19 mouse cellular contexts compared by ENCODE assay signal in genomic region chr8:106769147-106769805, GRCm38 (mm10).
A peak's percentile ranks its signal among the peaks of the same experiment; 100 is the strongest.
DNase-seq lines count a peak whose midpoint lies in the region; ATAC-seq lines count a peak whose summit lies in the region.
"Had no signal": no experiment of that assay in that cellular context is flagged by ENCODE, and none has a peak within 500 bp of the region (broad histone marks: within the 10 kb centered on the region; RNA-seq: fewer than 3 reads in every experiment).

No protein-coding gene starts in this region.

- DNase-seq in kidney, adult 11 months = no peak
- DNase-seq in 416B (ENCODE audit: low read depth) = peak; percentile 68
- DNase-seq in embryonic facial prominence, embryonic 14.5 days (ENCODE audit: low spot score) = peak; percentile 34
- DNase-seq in layer of hippocampus, adult 9-10 months (ENCODE audit: low spot score) = no peak
- DNase-seq: cerebellum, adult 8-10 months; kidney, adult 9 months; right cerebral cortex, postnatal 14 days; spleen, adult 18-20 months; thymus, adult 18-20 months had no signal

- no peak overlapping the region for H3K9ac ChIP-seq in kidney, embryonic 15.5 days
- H3K9ac ChIP-seq in embryonic facial prominence, embryonic 14.5 days (ENCODE audit: low read depth, low read length) = no peak overlapping the region
- no peak overlapping the region for H3K9ac ChIP-seq in stomach, embryonic 16.5 days (ENCODE audit: low read length)
- no peak overlapping the region for H3K9ac ChIP-seq in midbrain, embryonic 13.5 days (replicated peaks)
- H3K9ac ChIP-seq: embryonic facial prominence, embryonic 13.5 days; limb, embryonic 13.5 days; liver, embryonic 14.5 days; midbrain, embryonic 15.5 days had no signal

- no peaks in the 10 kb centered on the region for H3K27me3 ChIP-seq in kidney, embryonic 15.5 days
- H3K27me3 ChIP-seq in embryonic facial prominence, embryonic 14.5 days (replicated peaks; ENCODE audit: control insufficient read depth, insufficient read depth, low read length) = no peaks in the 10 kb centered on the region
- no peaks in the 10 kb centered on the region for H3K27me3 ChIP-seq in stomach, embryonic 16.5 days (ENCODE audit: control insufficient read depth, insufficient read depth, low read length)
- H3K27me3 ChIP-seq in midbrain, embryonic 13.5 days = peaks cover 3% of the 10 kb centered on the region; the same call in 1 of the 2 replicates
- H3K27me3 ChIP-seq: embryonic facial prominence, embryonic 13.5 days; limb, embryonic 13.5 days; midbrain, embryonic 15.5 days had no signal

- no peaks in the 10 kb centered on the region for H3K36me3 ChIP-seq in kidney, embryonic 15.5 days
- no peaks in the 10 kb centered on the region for H3K36me3 ChIP-seq in embryonic facial prominence, embryonic 14.5 days (ENCODE audit: control insufficient read depth, insufficient read depth, low read length)
- no peaks in the 10 kb centered on the region for H3K36me3 ChIP-seq in stomach, embryonic 16.5 days (ENCODE audit: control insufficient read depth, insufficient read depth, low read length)
- H3K36me3 ChIP-seq in midbrain, embryonic 13.5 days = no peaks in the 10 kb centered on the region
- H3K36me3 ChIP-seq: embryonic facial prominence, embryonic 13.5 days; limb, embryonic 13.5 days; midbrain, embryonic 15.5 days had no signal

- H3K27ac ChIP-seq in kidney, embryonic 15.5 days = peak overlapping the region; percentile 33; the same call in 1 of the 2 replicates
- H3K27ac ChIP-seq in embryonic facial prominence, embryonic 14.5 days (replicated peaks; ENCODE audit: low read depth, low read length) = no peak overlapping the region
- H3K27ac ChIP-seq in stomach, embryonic 16.5 days (ENCODE audit: low read length) = peak overlapping the region; percentile 26; the same call in 1 of the 2 replicates
- H3K27ac ChIP-seq in midbrain, embryonic 13.5 days = no peak overlapping the region
- H3K27ac ChIP-seq: embryonic facial prominence, embryonic 13.5 days; limb, embryonic 13.5 days; liver, embryonic 14.5 days; macrophage; midbrain, embryonic 15.5 days had no signal

- no peak for ATAC-seq in kidney, embryonic 15.5 days (replicated peaks; ENCODE audit: low FRiP score)
- ATAC-seq in embryonic facial prominence, embryonic 14.5 days (ENCODE audit: low read depth) = no peak
- no peak for ATAC-seq in stomach, embryonic 16.5 days (ENCODE audit: insufficient read depth, low FRiP score)
- ATAC-seq in midbrain, embryonic 13.5 days = no peak
- ATAC-seq: hindbrain, embryonic 16.5 days; midbrain, embryonic 15.5 days had no signal

- H3K4me1 ChIP-seq in kidney, embryonic 15.5 days = peaks cover 9% of the 10 kb centered on the region
- H3K4me1 ChIP-seq in embryonic facial prominence, embryonic 14.5 days (ENCODE audit: control insufficient read depth, insufficient read depth, low read length) = no peaks in the 10 kb centered on the region
- H3K4me1 ChIP-seq in stomach, embryonic 16.5 days (ENCODE audit: control insufficient read depth, insufficient read depth, low read length) = no peaks in the 10 kb centered on the region
- no peaks in the 10 kb centered on the region for H3K4me1 ChIP-seq in midbrain, embryonic 13.5 days (replicated peaks)
- H3K4me1 ChIP-seq: limb, embryonic 13.5 days; midbrain, embryonic 15.5 days had no signal

- no peak overlapping the region for H3K4me3 ChIP-seq in kidney, embryonic 15.5 days (replicated peaks)
- no peak overlapping the region for H3K4me3 ChIP-seq in embryonic facial prominence, embryonic 14.5 days (ENCODE audit: low read depth, low read length)
- no peak overlapping the region for H3K4me3 ChIP-seq in stomach, embryonic 16.5 days (replicated peaks; ENCODE audit: low read length)
- H3K4me3 ChIP-seq in midbrain, embryonic 13.5 days (replicated peaks) = no peak overlapping the region
- H3K4me3 ChIP-seq: embryonic facial prominence, embryonic 13.5 days; limb, embryonic 13.5 days; midbrain, embryonic 15.5 days; myocyte had no signal

- H3K9me3 ChIP-seq in kidney, embryonic 15.5 days (replicated peaks) = no peaks in the 10 kb centered on the region
- H3K9me3 ChIP-seq in embryonic facial prominence, embryonic 14.5 days (ENCODE audit: control insufficient read depth, low read length) = no peaks in the 10 kb centered on the region
- no peaks in the 10 kb centered on the region for H3K9me3 ChIP-seq in stomach, embryonic 16.5 days (replicated peaks; ENCODE audit: control insufficient read depth, low read length)
- no peaks in the 10 kb centered on the region for H3K9me3 ChIP-seq in midbrain, embryonic 13.5 days
- H3K9me3 ChIP-seq: embryonic facial prominence, embryonic 13.5 days; limb, embryonic 13.5 days; midbrain, embryonic 15.5 days had no signal

- no peak overlapping the region for H3K4me2 ChIP-seq in kidney, embryonic 15.5 days
- H3K4me2 ChIP-seq in embryonic facial prominence, embryonic 14.5 days (ENCODE audit: low read depth, low read length) = no peak overlapping the region
- no peak overlapping the region for H3K4me2 ChIP-seq in stomach, embryonic 16.5 days (ENCODE audit: low read depth, low read length)
- no peak overlapping the region for H3K4me2 ChIP-seq in midbrain, embryonic 13.5 days (replicated peaks)
- H3K4me2 ChIP-seq: embryonic facial prominence, embryonic 13.5 days; limb, embryonic 13.5 days; midbrain, embryonic 15.5 days had no signal

- 72% methylated on average over 13 of the region's 13 CpGs for WGBS in kidney, embryonic 15.5 days
- WGBS in embryonic facial prominence, embryonic 14.5 days = 66% methylated on average over 13 of the region's 13 CpGs
- 76% methylated on average over 13 of the region's 13 CpGs for WGBS in stomach, embryonic 16.5 days
- WGBS in midbrain, embryonic 13.5 days = 84% methylated on average over 13 of the region's 13 CpGs

Comparison
In these comparisons a context has a peak if more than half of its experiments do, and no peak if none do; other contexts are left out.
1. H3K27ac ChIP-seq: peak in kidney, embryonic 15.5 days (single experiment) and stomach, embryonic 16.5 days (single experiment); none in embryonic facial prominence, embryonic 14.5 days (single experiment) and midbrain, embryonic 13.5 days (single experiment).
2. DNase-seq: peak in 416B (single experiment) and embryonic facial prominence, embryonic 14.5 days (single experiment); none in kidney, adult 11 months (single experiment) and layer of hippocampus, adult 9-10 months (single experiment).